14 mouse cellular contexts compared by ENCODE assay signal in genomic region chr14:25420001-25420690, GRCm38 (mm10). TPM values are rescaled to one million over a fixed set of nuclear protein-coding genes. Genes with fewer than 3 reads are reported as not detected.
DNase-seq lines count a peak whose midpoint lies in the region; ATAC-seq lines count a peak whose summit lies in the region.
"Had no signal": no experiment of that assay in that cellular context is flagged by ENCODE, and none has a peak within 500 bp of the region (broad histone marks: within the 10 kb centered on the region; RNA-seq: fewer than 3 reads in every experiment).

No protein-coding gene starts in this region.

- WGBS in kidney, embryonic 15.5 days = 66% methylated on average over 7 of the region's 7 CpGs
- 78% methylated on average over 7 of the region's 7 CpGs for WGBS in large intestine, adult 2 months

- no peak overlapping the region for H3K9ac ChIP-seq in kidney, embryonic 15.5 days
- H3K9ac ChIP-seq: forebrain, postnatal 0 days had no signal

- peak overlapping the region; percentile 4; the same call in 1 of the 2 replicates for H3K27ac ChIP-seq in kidney, embryonic 15.5 days
- H3K27ac ChIP-seq: left cerebral cortex, adult 2 months had no signal

- no peak overlapping the region for H3K4me3 ChIP-seq in kidney, embryonic 15.5 days (replicated peaks)
- H3K4me3 ChIP-seq: left cerebral cortex, adult 2 months had no signal

- H3K9me3 ChIP-seq in kidney, embryonic 15.5 days (replicated peaks) = no peaks in the 10 kb centered on the region

- peak; percentile 4 for DNase-seq in adrenal gland, postnatal 14 days
- DNase-seq in adrenal gland, postnatal 25 days = no peak
- no peak for DNase-seq in kidney, adult 9 months
- DNase-seq in large intestine, adult 2 months (ENCODE audit: low read depth, low spot score) = peak; percentile 21
- peak; percentile 62 for DNase-seq in thymus, postnatal 0 days (ENCODE audit: low spot score)
- DNase-seq in right cerebral cortex, postnatal 14 days = no peak
- DNase-seq: cerebellum, adult 2 months; right cerebral cortex, adult 18-20 months had no signal

- ATAC-seq in kidney, embryonic 15.5 days (replicated peaks; ENCODE audit: low FRiP score) = no peak
- ATAC-seq in cerebellum, adult (ENCODE audit: insufficient number of reproducible peaks, low FRiP score, low TSS enrichment) = no peak
- ATAC-seq: inflammation-experienced regulatory T-cells, adult 6 months had no signal

- H3K4me1 ChIP-seq in kidney, embryonic 15.5 days = peaks cover 20% of the 10 kb centered on the region

- no peaks in the 10 kb centered on the region for H3K27me3 ChIP-seq in kidney, embryonic 15.5 days

- H3K4me2 ChIP-seq in kidney, embryonic 15.5 days = no peak overlapping the region
- H3K4me2 ChIP-seq: liver, embryonic 11.5 days had no signal

- H3K36me3 ChIP-seq in kidney, embryonic 15.5 days = no peaks in the 10 kb centered on the region

RNA-seq across cellular contexts. Expression of gene Zmiz1, which starts 38.8 kb away (rescaled TPM):
- total RNA-seq in adrenal gland, postnatal 14 days (2021) = 96.4 and 96.9 TPM in 2 replicates
- 125 and 153 TPM in 2 replicates for total RNA-seq in adrenal gland, postnatal 25 days (2021)
- polyA plus RNA-seq in kidney, embryonic 15.5 days (2015; fragmentation: Nextera tagmentation; extraction: Ambion mirVana) = 41.8 and 47.3 TPM in 2 replicates
- 25.6 and 38.7 TPM in 2 replicates for polyA plus RNA-seq in large intestine, adult 2 months (2012; rRNA removed)
- 19.9 and 26.4 TPM in 2 replicates for polyA plus RNA-seq in thymus, postnatal 0 days (2015; fragmentation: Nextera tagmentation; extraction: Ambion mirVana)

Comparison
In these comparisons a context has a peak if more than half of its experiments do, and no peak if none do; other contexts are left out.
1. DNase-seq: peak in adrenal gland, postnatal 14 days (single experiment), large intestine, adult 2 months (single experiment) and thymus, postnatal 0 days (single experiment); none in adrenal gland, postnatal 25 days (single experiment), kidney, adult 9 months (single experiment) and right cerebral cortex, postnatal 14 days (single experiment).